Mouse (Mus musculus): ENCODE measurements around the gene Otud4. TPM values are rescaled to one million over a fixed set of nuclear protein-coding genes. Genes with fewer than 3 reads are reported as not detected.
"Not testable (repeated sequence)": the region's sequence is repeated elsewhere in the genome, so short reads cannot be mapped to it uniquely, and the experiment has no call there.

The Otud4 gene
- polyA plus RNA-seq, 1 experiment from 2014 or later, result 12.4 TPM

- not testable (repeated sequence) for H3K27me3 ChIP-seq (replicated peaks); ATAC-seq (ENCODE audit: extremely low read depth, insufficient number of reproducible peaks, low FRiP score, low TSS enrichment); H3K9ac ChIP-seq; H3K4me2 ChIP-seq; H3K27ac ChIP-seq (replicated peaks); H3K4me3 ChIP-seq; H3K4me1 ChIP-seq; H3K9me3 ChIP-seq
- peaks cover 92% of the 10 kb centered on the region for H3K36me3 ChIP-seq
- WGBS, result 94% methylated on average over 5 of the region's 5 CpGs
Observed at GRCm38 (mm10) chr8:79685927-79686326, 46.5 kb downstream of the Otud4 start.

GRCm38 (mm10) chr8:79692531-79692930 lies 53.1 kb downstream of the Otud4 start:
- H3K4me1 ChIP-seq, result no peaks in the 10 kb centered on the region
- no peaks in the 10 kb centered on the region for H3K9me3 ChIP-seq
- peaks cover 88% of the 10 kb centered on the region for H3K36me3 ChIP-seq
- H3K27me3 ChIP-seq (replicated peaks), result no peaks in the 10 kb centered on the region
- no peak overlapping the region for H3K4me3 ChIP-seq
- 88% methylated on average over 2 of the region's 2 CpGs for WGBS
- no peak overlapping the region for H3K27ac ChIP-seq (replicated peaks)
- no peak overlapping the region for H3K9ac ChIP-seq
- ATAC-seq (ENCODE audit: extremely low read depth, insufficient number of reproducible peaks, low FRiP score, low TSS enrichment), result no peak
- H3K4me2 ChIP-seq, result no peak overlapping the region

GRCm38 (mm10) chr8:79706687-79707086 lies 67.3 kb downstream of the Otud4 start:
- H3K36me3 ChIP-seq, result peaks cover 53% of the 10 kb centered on the region
- ATAC-seq (ENCODE audit: extremely low read depth, insufficient number of reproducible peaks, low FRiP score, low TSS enrichment), result no peak

GRCm38 (mm10) chr8:79711064-79711961 lies 71.9 kb downstream of the Otud4 start, which contains the start of the genes Abce1 and Anapc10:
TSS of gene Abce1 (minus strand) at chr8:79711740.
TSS of gene Anapc10 (plus strand) at chr8:79711820.
- under 1% methylated on average over 73 of the region's 73 CpGs for WGBS
- ATAC-seq (ENCODE audit: extremely low read depth, insufficient number of reproducible peaks, low FRiP score, low TSS enrichment), result peak; percentile 96

More at GRCm38 (mm10) chr8:79706687-79707086, 67.3 kb downstream of the Otud4 start:
- H3K9ac ChIP-seq, result no peak overlapping the region
- H3K4me1 ChIP-seq, result peaks cover 9% of the 10 kb centered on the region
- 84% methylated on average over 3 of the region's 3 CpGs for whole genome bisulfite sequencing
- no peak overlapping the region for H3K4me3 ChIP-seq
- H3K9me3 ChIP-seq, result no peaks in the 10 kb centered on the region
- H3K4me2 ChIP-seq, result no peak overlapping the region
- H3K27me3 ChIP-seq (replicated peaks), result no peaks in the 10 kb centered on the region
- no peak overlapping the region for H3K27ac ChIP-seq (replicated peaks)

GRCm38 (mm10) chr8:79712676-79713075 lies 73.3 kb downstream of the Otud4 start:
- peaks cover 35% of the 10 kb centered on the region for H3K36me3 ChIP-seq
- peak overlapping the region; percentile 96 for H3K4me3 ChIP-seq
- ATAC-seq (ENCODE audit: extremely low read depth, insufficient number of reproducible peaks, low FRiP score, low TSS enrichment), result no peak
- H3K4me2 ChIP-seq, result peak overlapping the region; percentile 88
- H3K4me1 ChIP-seq, result peaks cover 15% of the 10 kb centered on the region
- 40% methylated on average over 6 of the region's 6 CpGs for WGBS
- no peak overlapping the region for H3K27ac ChIP-seq (replicated peaks)
- peak overlapping the region; percentile 56; the same call in 1 of the 2 replicates for H3K9ac ChIP-seq
- H3K9me3 ChIP-seq, result no peaks in the 10 kb centered on the region
- H3K27me3 ChIP-seq (replicated peaks), result no peaks in the 10 kb centered on the region

More at GRCm38 (mm10) chr8:79711064-79711961, 71.9 kb downstream of the Otud4 start, which contains the start of the genes Abce1 and Anapc10:
- Histone ChIP-seq H3K9me3 (no peaks in the 10 kb centered on the region), H3K27me3 (replicated peaks) (no peaks in the 10 kb centered on the region), H3K36me3 (peaks cover 32% of the 10 kb centered on the region), H3K4me3 (peak within 1 kb of the TSS; percentile 96), H3K4me1 (peaks cover 15% of the 10 kb centered on the region), H3K4me2 (peak within 1 kb of the TSS; percentile 88), H3K9ac (peak within 1 kb of the TSS; percentile 95), H3K27ac (replicated peaks) (peak within 1 kb of the TSS; percentile 85)

- no peaks in the 10 kb centered on the region for H3K27me3 ChIP-seq (replicated peaks)
- no peak overlapping the region for H3K4me2 ChIP-seq
- H3K4me3 ChIP-seq, result no peak overlapping the region
- ATAC-seq (ENCODE audit: extremely low read depth, insufficient number of reproducible peaks, low FRiP score, low TSS enrichment), result no peak
- no peak overlapping the region for H3K9ac ChIP-seq
- no peaks in the 10 kb centered on the region for H3K4me1 ChIP-seq
- H3K27ac ChIP-seq (replicated peaks), result no peak overlapping the region
- H3K9me3 ChIP-seq, result no peaks in the 10 kb centered on the region
- H3K36me3 ChIP-seq, result peaks cover 62% of the 10 kb centered on the region
Observed at GRCm38 (mm10) chr8:79721537-79721936, 82.1 kb downstream of the Otud4 start.

GRCm38 (mm10) chr8:79723308-79723707 lies 83.9 kb downstream of the Otud4 start:
- no peaks in the 10 kb centered on the region for H3K9me3 ChIP-seq
- no peak overlapping the region for H3K9ac ChIP-seq
- no peak for ATAC-seq (ENCODE audit: extremely low read depth, insufficient number of reproducible peaks, low FRiP score, low TSS enrichment)
- no peaks in the 10 kb centered on the region for H3K4me1 ChIP-seq
- no peaks in the 10 kb centered on the region for H3K27me3 ChIP-seq (replicated peaks)
- peaks cover 49% of the 10 kb centered on the region for H3K36me3 ChIP-seq
- no peak overlapping the region for H3K27ac ChIP-seq (replicated peaks)
- no peak overlapping the region for H3K4me2 ChIP-seq
- no peak overlapping the region for H3K4me3 ChIP-seq

GRCm38 (mm10) chr8:79724589-79724988 lies 85.2 kb downstream of the Otud4 start:
- Histone ChIP-seq H3K9ac (no peak overlapping the region), H3K27ac (replicated peaks) (no peak overlapping the region), H3K4me2 (no peak overlapping the region), H3K36me3 (peaks cover 49% of the 10 kb centered on the region), H3K27me3 (replicated peaks) (no peaks in the 10 kb centered on the region), H3K4me1 (peaks cover 2% of the 10 kb centered on the region; the same call in 1 of the 2 replicates), H3K9me3 (no peaks in the 10 kb centered on the region), H3K4me3 (no peak overlapping the region)
- ATAC-seq (ENCODE audit: extremely low read depth, insufficient number of reproducible peaks, low FRiP score, low TSS enrichment), result no peak
- WGBS, result 64% methylated on average over 3 of the region's 3 CpGs

Other genes starting within 250 kb of the Otud4 start
- gene Smad1, start 240.1 kb upstream of the Otud4 start, polyA plus RNA-seq (2015; fragmentation: Nextera tagmentation; extraction: Ambion mirVana), result 19.0 and 20.2 TPM in 2 replicates
- gene Abce1, start 72.1 kb downstream of the Otud4 start, polyA plus RNA-seq (2015; fragmentation: Nextera tagmentation; extraction: Ambion mirVana), result 66.7 and 72.8 TPM in 2 replicates
- gene Anapc10, start 72.2 kb downstream of the Otud4 start, polyA plus RNA-seq (2015; fragmentation: Nextera tagmentation; extraction: Ambion mirVana), result 24.6 and 25.4 TPM in 2 replicates